Comparison of ENCODE assay signal across 8 mouse cellular contexts in the genomic region with DNA sequence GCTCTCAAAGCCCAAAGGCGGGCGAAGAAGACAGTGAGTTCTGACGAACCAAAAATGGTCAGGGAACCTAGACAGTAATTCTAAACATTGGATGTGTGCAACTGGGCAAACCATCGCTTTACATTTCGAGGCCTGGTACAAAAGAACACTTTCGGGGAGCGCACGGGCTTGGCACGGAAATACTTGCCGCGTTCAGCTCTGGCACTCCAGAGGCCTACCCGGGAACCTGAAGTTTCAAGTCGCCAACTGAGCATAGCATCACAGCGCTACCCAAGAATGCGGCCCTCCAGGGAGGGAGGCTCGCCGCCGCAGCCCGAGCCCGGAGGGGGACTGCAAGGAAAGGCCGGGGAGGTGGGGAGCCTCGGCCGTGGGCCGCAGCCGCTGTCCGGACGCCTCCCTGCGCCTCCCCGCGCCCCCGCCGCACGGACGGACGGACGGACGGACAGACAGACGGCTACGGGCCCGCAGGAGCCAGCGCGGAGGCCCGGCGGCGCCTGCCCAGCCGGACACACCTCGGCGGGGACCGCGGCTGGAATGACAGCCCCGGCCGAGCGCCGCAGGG. TPM values are rescaled to one million over a fixed set of nuclear protein-coding genes. Genes with fewer than 3 reads are reported as not detected.
DNase-seq lines count a peak whose midpoint lies in the region; ATAC-seq and TF ChIP-seq lines count a peak whose summit lies in the region.

No protein-coding gene starts in this region.

- H3K36me3 ChIP-seq in forebrain, postnatal 0 days (ENCODE audit: insufficient read depth) = peaks cover 16% of the 10 kb centered on the region

- H3K27ac ChIP-seq in cerebellum, adult 2 months (ENCODE audit: insufficient read depth, low read length) = peak overlapping the region; percentile 89
- peak overlapping the region; percentile 93 for H3K27ac ChIP-seq in forebrain, postnatal 0 days (ENCODE audit: low read depth, low read length)

- peak; percentile 77 for ATAC-seq in forebrain, postnatal 0 days
- peak; percentile 68 to 72 for ATAC-seq in hematopoietic stem cell, adult 5-6 weeks (replicated peaks in 1 of 2; ENCODE audit: insufficient read depth in 1 of 2, low FRiP score in 2 of 2, low TSS enrichment in 1 of 2, low read depth in 1 of 2, poor library complexity in 2 of 2, severe bottlenecking in 2 of 2)

- peak overlapping the region; percentile 97 for H3K4me3 ChIP-seq in cerebellum, adult 2 months (replicated peaks; ENCODE audit: insufficient read depth, low read depth, low read length)
- peak overlapping the region; percentile 94 for H3K4me3 ChIP-seq in forebrain, postnatal 0 days (ENCODE audit: low read depth, low read length)

- peak overlapping the region; percentile 93 for H3K9ac ChIP-seq in forebrain, postnatal 0 days

- H3K4me1 ChIP-seq in cerebellum, adult 2 months (ENCODE audit: control insufficient read depth, insufficient read depth, low read length) = peaks cover 3% of the 10 kb centered on the region; the same call in 1 of the 2 replicates
- 0 out of 2 replicates have a peak, but pooled peaks cover 4% of the 10 kb centered on the region for H3K4me1 ChIP-seq in forebrain, postnatal 0 days (ENCODE audit: insufficient read depth)

- no peak for TF ChIP-seq CTCF in cerebellum, adult 2 months (IDR thresholded peaks at IDR 0.05; ENCODE audit: borderline replicate concordance, insufficient read depth, low read depth, low read length)
- TF ChIP-seq CTCF in forebrain, postnatal 0 days (IDR thresholded peaks at IDR 0.05; ENCODE audit: low read depth) = no peak

- no peaks in the 10 kb centered on the region for H3K9me3 ChIP-seq in forebrain, postnatal 0 days (ENCODE audit: low read length)

- H3K4me2 ChIP-seq in forebrain, postnatal 0 days (ENCODE audit: low read depth) = peak overlapping the region; percentile 70

- 1% methylated on average over 54 of the region's 54 CpGs for WGBS in cerebellum, adult 2 months
- WGBS in forebrain, postnatal 0 days = under 1% methylated on average over 49 of the region's 54 CpGs

- H3K27me3 ChIP-seq in cerebellum, adult 2 months (ENCODE audit: control insufficient read depth, insufficient read depth, low read length) = no peaks in the 10 kb centered on the region
- H3K27me3 ChIP-seq in forebrain, postnatal 0 days (ENCODE audit: insufficient read depth, low read length) = no peaks in the 10 kb centered on the region

- TF ChIP-seq POLR2A in cerebellum, adult 2 months (IDR thresholded peaks at IDR 0.05; ENCODE audit: borderline replicate concordance, insufficient read depth, low read length) = no peak

- DNase-seq in NIH3T3 (ENCODE audit: low read depth) = peak; percentile 72
- DNase-seq in cerebellum, adult 2 months = peak; percentile 55 to 67
- peak; percentile 72 for DNase-seq in forebrain, postnatal 0 days
- peak; percentile 43 to 55 for DNase-seq in layer of hippocampus, postnatal 10 days (ENCODE audit: low spot score in 2 of 2)
- peak; percentile 59 for DNase-seq in lung, postnatal 10 days
- DNase-seq in ovary, postnatal 36 days (ENCODE audit: low spot score) = peak; percentile 59
- DNase-seq in thymus, postnatal 25 days = peak; percentile 59

RNA-seq across cellular contexts. Expression of gene Phc3, which starts 0.6 kb away (rescaled TPM):
- 25.9 and 30.1 TPM in 2 replicates for polyA plus RNA-seq in cerebellum, adult 2 months (2012; rRNA removed)
- 19.8 and 26.2 TPM in 2 replicates for total RNA-seq in forebrain, postnatal 0 days (2014; rRNA removed)
- polyA plus RNA-seq in forebrain, postnatal 0 days (2015; fragmentation: Nextera tagmentation; extraction: Ambion mirVana) = 3.4 and 6.0 TPM in 2 replicates
- 22.7 and 27.5 TPM in 2 replicates for total RNA-seq in hematopoietic stem cell, adult 5-6 weeks (2017)
- 10 to 100 TPM; 35.9 to 37.9 TPM for total RNA-seq in layer of hippocampus, postnatal 10 days (2021)

RNA-seq across cellular contexts. Expression of gene Prkci, which starts 26.9 kb away (rescaled TPM):
- 36.5 and 42.9 TPM in 2 replicates for polyA plus RNA-seq in cerebellum, adult 2 months (2012; rRNA removed)
- 37.6 and 41.6 TPM in 2 replicates for total RNA-seq in forebrain, postnatal 0 days (2014; rRNA removed)
- polyA plus RNA-seq in forebrain, postnatal 0 days (2015; fragmentation: Nextera tagmentation; extraction: Ambion mirVana) = 13.6 and 19.5 TPM in 2 replicates
- 15.6 and 16.3 TPM in 2 replicates for total RNA-seq in hematopoietic stem cell, adult 5-6 weeks (2017)
- total RNA-seq in layer of hippocampus, postnatal 10 days (2021) = 10 to 100 TPM; 59.0 to 64.7 TPM

Comparison
In these comparisons a context has a peak if more than half of its experiments do, and no peak if none do; other contexts are left out.
1. Peak in every context shown above with its lines: DNase-seq, ATAC-seq, H3K4me3 ChIP-seq and H3K27ac ChIP-seq.